Mouse (Mus musculus): ENCODE measurements around the gene Cyp46a1. TPM values are rescaled to one million over a fixed set of nuclear protein-coding genes. Genes with fewer than 3 reads are reported as not detected.

Gene Cyp46a1
- polyA plus RNA-seq, 1 experiment from 2014 or later, result 0.41 TPM

GRCm38 (mm10) chr12:108312432-108312851 is 21.7 kb upstream of the Cyp46a1 start:
- Histone ChIP-seq H3K9ac (no peak overlapping the region), H3K4me3 (replicated peaks) (no peak overlapping the region), H3K9me3 (replicated peaks) (no peaks in the 10 kb centered on the region), H3K36me3 (no peaks in the 10 kb centered on the region), H3K4me1 (replicated peaks) (peaks cover 4% of the 10 kb centered on the region; the same call in 1 of the 2 replicates), H3K4me2 (no peak overlapping the region), H3K27me3 (peaks cover 41% of the 10 kb centered on the region), H3K27ac (no peak overlapping the region)
- WGBS (ENCODE audit: insufficient replicate concordance), result 47% methylated on average over 6 of the region's 6 CpGs
- peak; percentile 26; the same call in 1 of the 2 replicates for ATAC-seq (ENCODE audit: low read depth)
- no peak for DNase-seq

GRCm38 (mm10) chr12:108313244-108313772 is 20.9 kb upstream of the Cyp46a1 start:
- peaks cover 41% of the 10 kb centered on the region for H3K27me3 ChIP-seq
- H3K4me3 ChIP-seq (replicated peaks), result no peak overlapping the region
- DNase-seq (no peak), ATAC-seq (ENCODE audit: low read depth) (no peak)
- H3K9me3 ChIP-seq (replicated peaks), result no peaks in the 10 kb centered on the region
- whole genome bisulfite sequencing (ENCODE audit: insufficient replicate concordance), result 42% methylated on average over 1 of the region's 1 CpGs
- H3K27ac ChIP-seq, result no peak overlapping the region
- H3K4me2 ChIP-seq, result no peak overlapping the region
- no peaks in the 10 kb centered on the region for H3K36me3 ChIP-seq
- no peak overlapping the region for H3K9ac ChIP-seq
- peaks cover 4% of the 10 kb centered on the region; the same call in 1 of the 2 replicates for H3K4me1 ChIP-seq (replicated peaks)

- Histone ChIP-seq H3K4me2 (no peak overlapping the region), H3K4me1 (replicated peaks) (peaks cover 4% of the 10 kb centered on the region; the same call in 1 of the 2 replicates), H3K4me3 (replicated peaks) (no peak overlapping the region), H3K9me3 (replicated peaks) (no peaks in the 10 kb centered on the region), H3K27me3 (peaks cover 56% of the 10 kb centered on the region), H3K9ac (no peak overlapping the region), H3K36me3 (no peaks in the 10 kb centered on the region), H3K27ac (no peak overlapping the region)
- WGBS (ENCODE audit: insufficient replicate concordance), result 29% methylated on average over 10 of the region's 10 CpGs
- no peak for DNase-seq
- ATAC-seq (ENCODE audit: low read depth), result no peak
Observed at GRCm38 (mm10) chr12:108315818-108316217, 18.4 kb upstream of the Cyp46a1 start.

- Histone ChIP-seq H3K36me3 (no peaks in the 10 kb centered on the region), H3K4me2 (no peak overlapping the region), H3K27ac (no peak overlapping the region), H3K4me3 (replicated peaks) (no peak overlapping the region), H3K9me3 (replicated peaks) (no peaks in the 10 kb centered on the region), H3K4me1 (replicated peaks) (peaks cover 4% of the 10 kb centered on the region; the same call in 1 of the 2 replicates), H3K27me3 (peaks cover 63% of the 10 kb centered on the region), H3K9ac (no peak overlapping the region)
- DNase-seq (no peak), ATAC-seq (ENCODE audit: low read depth) (no peak)
- 29% methylated on average over 6 of the region's 6 CpGs for WGBS (ENCODE audit: insufficient replicate concordance)
Observed at GRCm38 (mm10) chr12:108316655-108317054, 17.5 kb upstream of the Cyp46a1 start.

GRCm38 (mm10) chr12:108317201-108317738 is 16.9 kb upstream of the Cyp46a1 start:
- no peak for ATAC-seq (ENCODE audit: low read depth)
- Histone ChIP-seq H3K9ac (no peak overlapping the region), H3K4me1 (replicated peaks) (peaks cover 4% of the 10 kb centered on the region; the same call in 1 of the 2 replicates), H3K27me3 (peaks cover 65% of the 10 kb centered on the region), H3K4me2 (no peak overlapping the region), H3K9me3 (replicated peaks) (no peaks in the 10 kb centered on the region), H3K36me3 (no peaks in the 10 kb centered on the region), H3K4me3 (replicated peaks) (no peak overlapping the region), H3K27ac (no peak overlapping the region)
- WGBS (ENCODE audit: insufficient replicate concordance), result 13% methylated on average over 9 of the region's 9 CpGs
- DNase-seq, result no peak

- no peak overlapping the region for H3K27ac ChIP-seq
- DNase-seq (no peak), ATAC-seq (ENCODE audit: low read depth) (no peak)
- H3K4me2 ChIP-seq, result no peak overlapping the region
- H3K9ac ChIP-seq, result no peak overlapping the region
- H3K4me3 ChIP-seq (replicated peaks), result no peak overlapping the region
- WGBS (ENCODE audit: insufficient replicate concordance), result 17% methylated on average over 18 of the region's 18 CpGs
- peaks cover 65% of the 10 kb centered on the region for H3K27me3 ChIP-seq
- peaks cover 3% of the 10 kb centered on the region; the same call in 1 of the 2 replicates for H3K4me1 ChIP-seq (replicated peaks)
- H3K9me3 ChIP-seq (replicated peaks), result no peaks in the 10 kb centered on the region
- H3K36me3 ChIP-seq, result no peaks in the 10 kb centered on the region
Observed at GRCm38 (mm10) chr12:108317826-108318430, 16.3 kb upstream of the Cyp46a1 start.

- Histone ChIP-seq H3K9me3 (replicated peaks) (no peaks in the 10 kb centered on the region), H3K4me1 (replicated peaks) (no peaks in the 10 kb centered on the region), H3K36me3 (no peaks in the 10 kb centered on the region), H3K4me2 (no peak overlapping the region), H3K4me3 (replicated peaks) (no peak overlapping the region), H3K27ac (no peak overlapping the region), H3K9ac (no peak overlapping the region), H3K27me3 (peaks cover 65% of the 10 kb centered on the region)
- WGBS (ENCODE audit: insufficient replicate concordance), result 15% methylated on average over 37 of the region's 37 CpGs
- DNase-seq, result no peak
- ATAC-seq (ENCODE audit: low read depth), result no peak
Observed at GRCm38 (mm10) chr12:108318499-108318898, 15.7 kb upstream of the Cyp46a1 start.

- H3K27me3 ChIP-seq, result peaks cover 62% of the 10 kb centered on the region
- no peak for ATAC-seq (ENCODE audit: low read depth)
- no peak overlapping the region for H3K4me3 ChIP-seq (replicated peaks)
Observed at GRCm38 (mm10) chr12:108320096-108320495, 14.1 kb upstream of the Cyp46a1 start.

GRCm38 (mm10) chr12:108326401-108326800 is 7.8 kb upstream of the Cyp46a1 start:
- peaks cover 65% of the 10 kb centered on the region for H3K27me3 ChIP-seq
- ATAC-seq (ENCODE audit: low read depth) (no peak), DNase-seq (no peak)

More at GRCm38 (mm10) chr12:108320096-108320495, 14.1 kb upstream of the Cyp46a1 start:
- Histone ChIP-seq H3K36me3 (no peaks in the 10 kb centered on the region), H3K9me3 (replicated peaks) (no peaks in the 10 kb centered on the region), H3K4me1 (replicated peaks) (no peaks in the 10 kb centered on the region), H3K9ac (no peak overlapping the region), H3K27ac (no peak overlapping the region), H3K4me2 (no peak overlapping the region)
- 16% methylated on average over 8 of the region's 8 CpGs for WGBS (ENCODE audit: insufficient replicate concordance)
- DNase-seq, result no peak

GRCm38 (mm10) chr12:108327889-108328491 is 6.2 kb upstream of the Cyp46a1 start:
- H3K4me2 ChIP-seq, result peak overlapping the region; percentile 45
- H3K27me3 ChIP-seq, result peaks cover 73% of the 10 kb centered on the region
- no peaks in the 10 kb centered on the region for H3K9me3 ChIP-seq (replicated peaks)
- ATAC-seq (ENCODE audit: low read depth) (no peak), DNase-seq (no peak)
- H3K4me1 ChIP-seq (replicated peaks), result peaks cover 8% of the 10 kb centered on the region
- 3% methylated on average over 66 of the region's 66 CpGs for WGBS (ENCODE audit: insufficient replicate concordance)
- no peak overlapping the region for H3K9ac ChIP-seq
- no peak overlapping the region for H3K27ac ChIP-seq
- peak overlapping the region; percentile 18 for H3K4me3 ChIP-seq (replicated peaks)
- no peaks in the 10 kb centered on the region for H3K36me3 ChIP-seq

More at GRCm38 (mm10) chr12:108326401-108326800, 7.8 kb upstream of the Cyp46a1 start:
- peaks cover 8% of the 10 kb centered on the region for H3K4me1 ChIP-seq (replicated peaks)
- H3K4me2 ChIP-seq, result no peak overlapping the region
- no peaks in the 10 kb centered on the region for H3K36me3 ChIP-seq
- no peaks in the 10 kb centered on the region for H3K9me3 ChIP-seq (replicated peaks)
- no peak overlapping the region for H3K4me3 ChIP-seq (replicated peaks)
- no peak overlapping the region for H3K9ac ChIP-seq
- 45% methylated on average over 5 of the region's 5 CpGs for WGBS (ENCODE audit: insufficient replicate concordance)
- H3K27ac ChIP-seq, result no peak overlapping the region

- Histone ChIP-seq H3K9me3 (replicated peaks) (no peaks in the 10 kb centered on the region), H3K27me3 (peaks cover 91% of the 10 kb centered on the region), H3K9ac (0 out of 2 replicates have a peak overlapping the region, but pooled peaks have one; percentile 29), H3K36me3 (no peaks in the 10 kb centered on the region), H3K4me2 (peak overlapping the region; percentile 86), H3K27ac (no peak overlapping the region), H3K4me1 (replicated peaks) (peaks cover 19% of the 10 kb centered on the region), H3K4me3 (replicated peaks) (peak overlapping the region; percentile 59)
- DNase-seq (peak; percentile 62), ATAC-seq (ENCODE audit: low read depth) (peak; percentile 39)
- 2% methylated on average over 16 of the region's 16 CpGs for WGBS (ENCODE audit: insufficient replicate concordance)
Observed at GRCm38 (mm10) chr12:108333056-108333455, 1.1 kb upstream of the Cyp46a1 start.
